Mouse (Mus musculus): ENCODE measurements around the gene Gpr85.
"Not testable (repeated sequence)": the region's sequence is repeated elsewhere in the genome, so short reads cannot be mapped to it uniquely, and the experiment has no call there.

Gpr85 gene

DNA sequence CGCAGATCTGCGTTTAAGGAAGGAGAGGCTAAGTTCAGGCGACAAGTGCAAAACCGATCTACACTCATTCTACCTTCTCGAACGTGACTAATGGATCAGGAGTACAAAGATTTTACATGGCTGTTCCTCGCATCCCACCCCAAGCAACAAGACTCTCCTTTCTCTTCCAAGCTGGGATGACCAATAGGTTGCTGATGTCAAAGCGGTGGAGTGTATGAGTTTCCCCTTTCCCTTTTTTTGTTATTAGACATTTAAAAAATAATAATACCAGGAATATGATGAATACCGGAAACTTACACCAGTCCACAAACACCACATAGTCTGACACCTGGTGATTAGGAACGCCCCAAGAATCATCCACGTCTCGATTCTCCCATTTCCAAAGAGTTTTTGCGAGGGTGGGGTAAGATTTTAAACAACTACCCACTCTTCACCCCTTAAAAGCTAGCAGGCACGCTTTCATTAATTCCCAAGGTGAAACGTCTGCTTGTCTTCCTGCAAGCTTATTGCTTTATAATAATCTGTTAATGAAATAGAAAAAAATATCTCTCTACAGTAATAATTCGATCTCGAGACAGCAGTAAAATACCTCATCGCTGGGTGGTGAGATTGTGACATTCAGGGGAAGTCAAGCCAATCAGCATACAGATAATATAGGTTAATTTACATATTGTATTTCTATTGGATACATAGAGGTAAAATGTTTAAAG, at the start of gene Gpr85:
Gpr85 (minus strand) TSS at position 598 of the 710 bp plus-strand sequence.
- DNase-seq (ENCODE audit: low spot score in 2 of 2) = peak; percentile 6 to 13

- DNase-seq (ENCODE audit: low spot score in 2 of 2) = no peak
Observed at GRCm38 (mm10) chr6:13884877-13885592, 45.3 kb upstream of the Gpr85 start.

DNA sequence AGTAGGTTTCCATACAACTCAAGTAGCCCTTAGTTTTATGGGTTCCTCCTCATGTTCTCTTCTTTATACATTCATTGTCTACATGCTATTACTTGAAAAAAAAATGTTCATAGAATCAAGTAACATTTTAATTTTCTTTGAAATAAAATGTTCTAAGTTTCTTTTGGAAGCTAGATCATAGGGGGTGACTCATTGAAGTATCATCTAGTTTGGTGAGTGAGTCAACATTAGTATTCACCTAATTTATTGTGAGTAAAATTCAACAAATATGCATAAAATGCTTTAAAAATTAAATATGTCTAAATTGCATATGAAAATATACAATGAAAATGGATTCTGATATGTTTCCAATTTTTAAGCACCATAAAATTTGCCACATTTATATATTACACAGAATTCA, 43.2 kb upstream of the Gpr85 start:
- DNase-seq (ENCODE audit: low spot score in 2 of 2) = no peak

GRCm38 (mm10) chr6:13873959-13874358, 34.2 kb upstream of the Gpr85 start:
- DNase-seq (ENCODE audit: low spot score in 2 of 2) = no peak

- no peak for DNase-seq (ENCODE audit: low spot score in 2 of 2)
Observed at GRCm38 (mm10) chr6:13872076-13872475, 32.3 kb upstream of the Gpr85 start.

DNA sequence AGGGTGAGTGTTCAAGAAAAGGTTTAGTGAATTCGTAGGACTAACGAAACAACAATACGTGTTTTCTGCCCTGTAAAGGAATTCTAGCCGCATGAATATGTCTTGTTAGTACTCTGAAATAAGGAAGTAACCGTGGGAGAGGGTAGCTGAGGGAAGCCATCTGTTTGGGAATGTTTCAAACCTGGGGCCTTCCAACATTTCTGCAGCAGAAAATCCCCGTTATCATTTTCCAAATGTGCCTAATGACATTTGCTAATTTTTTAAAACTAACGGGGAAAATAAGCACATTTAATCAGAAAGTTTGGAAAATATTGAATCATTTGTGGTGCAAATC, 31.9 kb upstream of the Gpr85 start:
- DNase-seq (ENCODE audit: low spot score in 2 of 2) = no peak

GRCm38 (mm10) chr6:13870919-13871624, 31.3 kb upstream of the Gpr85 start, which contains the start of gene 2610001J05Rik:
2610001J05Rik (minus strand) TSS chr6:13871518.
- DNase-seq (ENCODE audit: low spot score in 2 of 2) = peak; percentile 80 to 82

- DNase-seq (ENCODE audit: low spot score in 2 of 2) = no peak
Observed at GRCm38 (mm10) chr6:13870289-13870741, 30.6 kb upstream of the Gpr85 start.

GRCm38 (mm10) chr6:13860596-13860995, 20.9 kb upstream of the Gpr85 start:
- DNase-seq (ENCODE audit: low spot score in 2 of 2) = no peak

DNA sequence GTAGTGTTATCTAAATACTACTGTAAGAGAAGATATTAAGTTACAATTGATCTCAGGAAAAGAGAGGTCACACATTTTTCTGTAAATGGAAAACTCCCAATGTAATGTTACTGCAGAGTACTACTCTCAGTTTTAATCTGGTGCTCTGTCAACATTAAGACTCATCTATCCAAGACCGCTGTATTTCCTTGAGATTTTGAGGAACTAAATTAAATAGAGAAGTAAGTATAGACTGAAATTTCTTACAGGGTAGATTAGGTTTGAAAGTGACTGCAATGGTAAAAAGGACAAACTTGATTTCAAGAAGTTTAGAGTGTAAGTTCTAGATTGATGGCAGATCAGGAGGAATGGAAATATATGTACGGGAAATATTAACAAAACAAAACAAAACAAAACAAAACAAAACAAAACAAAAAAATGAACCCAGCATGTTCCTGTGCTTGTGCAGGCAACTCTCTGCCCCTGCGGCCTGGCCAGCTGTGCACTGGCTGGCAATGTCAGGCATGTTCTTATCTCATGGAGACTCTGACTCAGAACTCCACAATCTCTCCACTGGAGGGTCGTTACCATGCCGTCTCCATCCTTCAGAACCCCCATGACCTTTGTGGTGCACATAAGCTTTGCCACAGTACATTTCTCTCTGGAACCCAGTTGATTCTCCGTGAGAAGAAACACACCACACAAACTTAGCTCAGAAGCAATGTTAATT, 20.3 kb upstream of the Gpr85 start:
- DNase-seq (ENCODE audit: low spot score in 2 of 2) = no peak

GRCm38 (mm10) chr6:13854230-13854629, 14.5 kb upstream of the Gpr85 start:
- DNase-seq (ENCODE audit: low spot score in 2 of 2) = no peak

- DNase-seq (ENCODE audit: low spot score in 2 of 2) = no peak
Observed at GRCm38 (mm10) chr6:13853244-13853643, 13.5 kb upstream of the Gpr85 start.

GRCm38 (mm10) chr6:13846031-13846430, 6.3 kb upstream of the Gpr85 start:
- not testable (repeated sequence) for DNase-seq (ENCODE audit: low spot score in 2 of 2)

DNA sequence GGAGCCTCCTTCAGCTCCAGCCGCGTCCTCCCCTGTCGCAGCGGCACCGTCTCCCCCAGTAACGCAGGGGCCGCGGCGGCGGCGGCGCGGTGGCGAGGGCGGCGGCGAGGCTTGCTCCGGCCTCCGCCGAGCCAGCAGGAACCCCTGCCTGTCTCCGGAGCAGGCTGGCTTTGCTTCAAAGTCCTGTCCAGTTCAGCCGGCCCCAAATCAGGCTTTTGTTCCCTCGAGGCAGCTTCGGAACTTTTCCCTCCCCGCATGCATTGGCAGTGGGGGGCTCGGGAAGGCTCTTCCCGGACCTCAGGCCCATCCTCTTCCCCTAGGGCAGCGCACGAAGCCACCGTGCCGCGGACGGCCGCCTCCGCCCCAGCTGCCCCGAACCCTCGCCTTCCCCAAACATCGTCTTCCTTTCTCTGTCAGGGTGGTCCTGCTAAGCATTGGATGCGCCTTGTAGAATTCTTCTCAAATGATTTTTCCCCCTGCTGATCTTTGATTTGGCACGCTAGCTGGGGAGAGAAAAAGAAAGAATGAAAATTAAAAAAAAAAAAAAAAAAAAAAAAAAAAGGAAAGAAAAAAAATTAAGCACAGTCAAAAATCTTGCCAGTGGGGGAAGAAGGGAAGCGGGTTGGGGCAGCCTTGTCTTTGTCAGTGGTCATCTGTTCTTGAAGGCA, 931 bp downstream of the Gpr85 start:
- DNase-seq (ENCODE audit: low spot score in 2 of 2) = peak in 1 of 2 experiments; percentile 69

GRCm38 (mm10) chr6:13837916-13838676, 1.6 kb downstream of the Gpr85 start:
- peak; percentile 33 to 70 for DNase-seq (ENCODE audit: low spot score in 2 of 2)

DNA sequence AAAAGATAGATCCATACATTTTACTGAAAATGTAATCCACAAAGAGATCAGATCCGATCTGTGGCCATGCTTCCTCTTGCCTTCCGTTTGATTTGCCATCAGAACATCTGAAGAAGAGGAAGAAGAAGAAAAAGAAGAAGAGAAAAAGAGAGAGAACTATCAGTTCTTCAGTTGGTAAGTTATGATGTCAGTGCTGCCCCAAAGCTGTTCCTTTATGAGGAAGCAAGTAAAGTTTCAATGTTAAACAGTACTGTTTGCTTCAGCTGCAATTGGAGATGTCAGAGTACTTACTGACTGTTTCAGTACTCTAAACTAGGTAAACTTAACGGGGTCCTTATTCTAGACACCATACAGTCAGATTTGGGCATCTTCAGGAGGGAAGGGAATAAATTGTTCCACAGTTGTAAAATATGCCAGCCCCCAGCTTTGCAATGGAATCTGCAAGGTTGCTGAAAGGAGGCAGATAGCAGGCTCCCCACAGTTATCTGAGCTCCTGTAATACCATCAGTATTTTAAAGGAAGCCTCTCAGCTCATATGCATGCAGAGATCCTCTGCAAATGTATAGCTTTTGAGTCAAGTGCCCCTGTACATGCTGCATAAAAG, 2.7 kb downstream of the Gpr85 start:
- DNase-seq (ENCODE audit: low spot score in 2 of 2) = no peak

DNA sequence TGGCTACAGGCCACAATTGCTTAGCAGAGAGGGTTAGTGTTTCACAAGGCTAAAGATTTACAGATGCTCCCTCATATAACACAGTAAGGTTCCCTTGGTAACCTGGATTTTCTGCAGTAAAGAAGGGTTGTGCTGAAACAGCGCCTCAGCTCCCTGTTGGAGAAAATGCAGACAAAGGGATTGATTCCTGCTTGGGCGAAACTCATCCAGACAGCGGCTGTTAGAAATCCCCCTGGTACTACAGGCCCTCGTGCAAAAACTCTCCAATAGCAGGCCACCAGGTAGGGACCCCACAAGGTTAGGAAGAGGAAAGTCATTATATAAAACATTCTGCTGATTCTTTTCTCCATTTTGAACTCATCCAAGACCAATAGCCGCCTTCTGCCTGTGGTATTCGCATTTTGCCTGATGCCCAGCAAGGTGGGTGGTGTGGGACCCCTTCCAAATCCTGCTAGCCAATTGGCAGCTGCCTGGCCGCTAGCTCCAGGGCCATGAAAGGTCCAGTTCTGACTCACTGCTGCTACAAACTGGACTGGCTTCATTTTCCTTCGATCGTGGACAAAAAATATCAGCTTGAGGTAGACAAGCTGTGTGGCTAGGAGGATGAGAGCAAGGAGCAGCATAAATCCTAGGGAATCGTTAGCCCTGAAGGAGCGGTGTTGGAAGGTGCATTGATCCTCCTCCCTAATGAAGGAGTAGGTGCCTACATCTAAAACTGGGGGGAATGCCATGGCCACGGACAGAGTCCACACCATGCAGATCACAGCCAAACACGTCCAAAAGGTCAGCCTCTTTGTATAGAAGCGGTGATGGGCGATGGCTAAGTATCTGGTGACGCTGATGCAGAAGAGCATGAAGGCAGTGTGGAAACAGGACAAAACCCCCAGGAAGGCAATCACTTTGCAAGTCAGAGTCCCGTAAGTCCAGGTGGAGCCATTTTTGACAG, 3.7 kb downstream of the Gpr85 start:
- DNase-seq (ENCODE audit: low spot score in 2 of 2) = peak; percentile 29 to 38

DNA sequence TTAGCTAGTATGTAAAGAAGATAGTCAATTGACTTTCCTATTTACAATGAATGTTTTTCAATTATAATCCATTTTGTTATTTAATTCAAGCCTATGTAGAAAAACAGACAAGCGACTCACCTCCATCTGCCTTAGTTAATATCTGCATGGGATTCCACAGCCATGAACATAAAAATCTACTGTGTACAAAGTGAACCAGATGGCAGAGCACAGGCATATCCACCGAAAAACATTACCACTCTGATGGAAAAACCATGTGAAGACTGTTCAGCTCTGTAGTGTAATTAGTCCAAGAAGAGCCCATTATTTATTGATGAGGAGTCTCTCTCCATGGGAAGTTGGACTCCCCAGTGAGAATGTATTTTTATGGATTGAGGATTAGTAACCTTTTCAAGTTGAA, 7.0 kb downstream of the Gpr85 start:
- DNase-seq (ENCODE audit: low spot score in 2 of 2) = no peak

DNA sequence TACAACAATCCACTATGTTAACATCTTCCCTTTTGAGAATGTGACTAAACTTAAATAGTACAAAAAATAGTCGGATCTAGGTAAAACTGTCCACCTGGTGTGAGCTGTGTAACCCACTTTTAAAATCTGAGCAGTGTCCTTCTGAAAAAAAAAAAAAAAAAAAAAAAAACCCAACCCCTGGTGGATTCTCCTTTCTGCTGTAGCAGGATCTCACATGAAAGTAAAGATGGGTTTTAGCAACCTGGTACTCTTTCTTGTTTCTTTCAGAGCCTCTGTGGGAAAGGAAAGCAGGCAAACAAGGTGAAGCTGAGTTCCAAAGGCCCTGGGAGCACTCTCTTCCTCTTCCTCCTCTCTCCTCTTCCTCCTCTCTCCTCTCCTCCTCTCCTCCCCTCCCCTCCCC, 10.9 kb downstream of the Gpr85 start:
- DNase-seq (ENCODE audit: low spot score in 2 of 2) = no peak

All from frontal cortex, postnatal 14 days (tissue).